Mouse (Mus musculus) liver, embryonic 13.5 days (tissue): ENCODE results near the gene Drd2. TPM values are rescaled to one million over a fixed set of nuclear protein-coding genes. Genes with fewer than 3 reads are reported as not detected.

Source experiments
- ATAC-seq: fragments of 200-750 bp; cut with Nextera tagmentation; 2 replicates; pipeline ENCODE4 v1.8.0; 2017; ENCODE audit warnings: low read depth, mild to moderate bottlenecking, moderate number of reproducible peaks, moderate library complexity
- DNase-seq: peaks from one replicate; pipeline ENCODE4 v3.0.0; 2022
- H3K27ac ChIP-seq: fragments of 300-500 bp; sonication (generic); 2 replicates; pipeline ENCODE4 v1.5.1; 2015; ENCODE audit warnings: moderate library complexity, mild to moderate bottlenecking, inconsistent platforms
- H3K27me3 ChIP-seq: fragments of 300-500 bp; sonication (generic); 2 replicates; pipeline ENCODE4 v1.6.1; 2015; ENCODE audit warnings: mild to moderate bottlenecking, inconsistent platforms
- H3K36me3 ChIP-seq: fragments of 300-500 bp; sonication (generic); 2 replicates; pipeline ENCODE4 v1.6.1; 2015; ENCODE audit warnings: mild to moderate bottlenecking, inconsistent platforms
- H3K4me1 ChIP-seq: fragments of 300-500 bp; sonication (generic); replicated peaks from 2 replicates; pipeline ENCODE4 v1.6.1; 2015; ENCODE audit warnings: inconsistent platforms
- H3K4me2 ChIP-seq: fragments of 300-500 bp; sonication (generic); 2 replicates; pipeline ENCODE4 v1.6.1; 2015; ENCODE audit warnings: inconsistent platforms, mild to moderate bottlenecking, moderate library complexity
- H3K4me3 ChIP-seq: fragments of 300-500 bp; sonication (generic); replicated peaks from 2 replicates; pipeline ENCODE4 v1.5.1; 2015; ENCODE audit warnings: mild to moderate bottlenecking, inconsistent platforms
- H3K9ac ChIP-seq: fragments of 300-500 bp; sonication (generic); 2 replicates; pipeline ENCODE4 v1.6.1; 2015; ENCODE audit warnings: mild to moderate bottlenecking, inconsistent platforms
- H3K9me3 ChIP-seq: fragments of 300-500 bp; sonication (generic); replicated peaks from 2 replicates; pipeline ENCODE4 v1.6.1; 2016; ENCODE audit warnings: inconsistent platforms
- WGBS: fragments of 180-500 bp; shearing (Covaris S2); methylation state at CpG from one replicate; pipeline ENCODE4 v1.1.7; 2015; ENCODE audit not compliant: insufficient replicate concordance; 5-methylcytosine and 5-hydroxymethylcytosine counted together
- polyA plus RNA-seq: library from polyadenylated mRNA; unstranded; fragments of >200 nt; fragmentation: Nextera tagmentation; extraction: Ambion mirVana; gene quantifications from 2 replicates; pipeline ENCODE4 v1.2.1, GENCODE M21; 2015

Gene Drd2
- polyA plus RNA-seq, 1 experiment from 2014 or later = not detected

- H3K4me2 ChIP-seq = no peak overlapping the region
- H3K4me3 ChIP-seq = no peak overlapping the region
- no peak overlapping the region for H3K27ac ChIP-seq
- no peaks in the 10 kb centered on the region for H3K36me3 ChIP-seq
- no peaks in the 10 kb centered on the region for H3K4me1 ChIP-seq
- 76% methylated on average over 1 of the region's 1 CpGs for WGBS
- no peaks in the 10 kb centered on the region for H3K27me3 ChIP-seq
- no peak overlapping the region for H3K9ac ChIP-seq
- no peak for DNase-seq
- ATAC-seq = no peak
- H3K9me3 ChIP-seq = no peaks in the 10 kb centered on the region
Measured at GRCm38 (mm10) chr9:49452396-49452795, 112.0 kb downstream of the Drd2 start.

DNA sequence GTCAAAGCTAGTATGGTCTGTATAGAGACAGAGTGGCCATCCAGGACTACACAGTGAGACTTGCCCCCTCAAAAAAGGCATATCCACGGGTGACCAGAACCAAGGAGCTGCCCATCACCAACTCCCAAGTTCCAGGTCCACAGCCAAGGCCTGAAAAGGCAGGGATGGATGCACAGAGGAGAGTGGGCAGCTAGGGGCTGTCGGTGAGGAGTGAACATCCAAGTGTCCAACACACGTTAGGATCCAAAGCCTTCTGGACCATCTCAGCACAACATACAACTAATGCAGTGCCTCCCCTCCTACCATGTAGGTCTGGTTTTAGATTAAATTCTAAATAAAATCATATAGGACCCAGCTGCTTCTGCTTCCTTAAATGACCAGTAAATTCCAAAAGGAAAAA, 115.7 kb downstream of the Drd2 start:
- 67% methylated on average over 3 of the region's 3 CpGs for WGBS

More for the DNA sequence above, 115.7 kb downstream of the Drd2 start:
- H3K4me3 ChIP-seq = no peak overlapping the region
- no peak for ATAC-seq
- no peak overlapping the region for H3K27ac ChIP-seq
- H3K9me3 ChIP-seq = no peaks in the 10 kb centered on the region
- no peak for DNase-seq
- H3K36me3 ChIP-seq = no peaks in the 10 kb centered on the region
- no peak overlapping the region for H3K4me2 ChIP-seq
- H3K4me1 ChIP-seq = no peaks in the 10 kb centered on the region
- no peaks in the 10 kb centered on the region for H3K27me3 ChIP-seq
- H3K9ac ChIP-seq = no peak overlapping the region

Other genes with a start within 250 kb of the Drd2 start
- gene Gm4894, start 90.1 kb upstream of the Drd2 start, polyA plus RNA-seq = not detected in 2 replicates
- gene Ankk1, start 86.4 kb downstream of the Drd2 start, polyA plus RNA-seq = not detected in 2 replicates
- gene Ttc12, start 145.6 kb downstream of the Drd2 start, polyA plus RNA-seq = 0.16 and 0.19 TPM in 2 replicates